7 mouse cellular contexts compared by ENCODE assay signal in the genomic region with DNA sequence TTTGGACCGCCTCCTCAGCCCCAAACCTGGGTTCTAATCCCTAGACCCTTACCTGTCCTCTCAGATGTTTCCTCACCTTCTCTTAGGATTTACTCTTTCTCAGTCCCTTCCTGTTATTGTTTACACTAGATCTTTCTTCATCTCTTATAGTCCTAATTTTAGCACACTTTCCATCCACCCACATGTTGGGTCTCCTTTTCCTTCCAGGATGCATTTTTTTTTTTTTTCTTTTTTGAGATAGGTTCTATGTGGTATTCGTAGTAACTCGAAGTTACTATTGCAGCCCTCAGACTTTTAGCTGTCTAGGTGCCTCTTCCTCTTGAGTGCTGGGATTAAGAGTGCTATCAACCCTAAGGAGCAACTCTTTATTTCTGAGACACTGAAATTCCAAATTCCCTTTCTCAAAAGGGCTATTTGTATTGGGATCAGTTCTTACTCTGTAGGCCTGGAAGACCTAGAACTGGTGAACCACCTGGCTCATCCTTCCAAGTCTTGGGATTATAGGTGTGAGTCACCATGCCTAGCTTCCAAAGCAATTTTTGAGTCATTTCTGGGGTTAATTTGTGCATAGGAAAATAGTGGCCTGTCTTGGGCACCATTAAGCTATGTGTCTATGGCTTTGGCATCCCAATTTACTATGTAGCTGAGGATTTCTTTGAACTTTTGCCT. TPM values are rescaled to one million over a fixed set of nuclear protein-coding genes. Genes with fewer than 3 reads are reported as not detected.
A peak's percentile ranks its signal among the peaks of the same experiment; 100 is the strongest.
DNase-seq lines count a peak whose midpoint lies in the region; ATAC-seq and TF ChIP-seq lines count a peak whose summit lies in the region.

No protein-coding gene starts in this region.

- peaks cover 18% of the 10 kb centered on the region for H3K4me1 ChIP-seq in lung, postnatal 0 days (ENCODE audit: insufficient read depth, low read depth, low read length)
- peaks cover 55% of the 10 kb centered on the region for H3K4me1 ChIP-seq in forebrain, embryonic 10.5 days
- peaks cover 42% of the 10 kb centered on the region for H3K4me1 ChIP-seq in limb, embryonic 12.5 days (replicated peaks)
- peaks cover 15% of the 10 kb centered on the region; the same call in 1 of the 2 replicates for H3K4me1 ChIP-seq in stomach, embryonic 15.5 days

- ATAC-seq in lung, postnatal 0 days: no peak
- no peak for ATAC-seq in limb, embryonic 12.5 days (ENCODE audit: insufficient number of reproducible peaks, insufficient read depth, low FRiP score, low TSS enrichment, low read depth)
- no peak for ATAC-seq in stomach, embryonic 15.5 days (ENCODE audit: insufficient read depth, low FRiP score, low read depth)

- peak overlapping the region; percentile 99 for H3K27ac ChIP-seq in lung, postnatal 0 days (ENCODE audit: low read length)
- H3K27ac ChIP-seq in forebrain, embryonic 10.5 days: peak overlapping the region; percentile 99
- peak overlapping the region; percentile 99 for H3K27ac ChIP-seq in limb, embryonic 12.5 days
- peak overlapping the region; percentile 98 for H3K27ac ChIP-seq in stomach, embryonic 15.5 days

- peaks cover 16% of the 10 kb centered on the region; the same call in 1 of the 2 replicates for H3K36me3 ChIP-seq in lung, postnatal 0 days (ENCODE audit: insufficient read depth, low read length)
- peaks cover 46% of the 10 kb centered on the region for H3K36me3 ChIP-seq in forebrain, embryonic 10.5 days (replicated peaks)
- H3K36me3 ChIP-seq in limb, embryonic 12.5 days: peaks cover 48% of the 10 kb centered on the region
- H3K36me3 ChIP-seq in stomach, embryonic 15.5 days: peaks cover 36% of the 10 kb centered on the region

- no peak for DNase-seq in lung, postnatal 0 days (ENCODE audit: low spot score)
- DNase-seq in lung, postnatal 25 days (ENCODE audit: low spot score): no peak
- no peak for DNase-seq in forebrain, embryonic 10.5 days (ENCODE audit: extremely low spot score, low spot score)
- no peak for DNase-seq in gastrocnemius, adult 18-20 months (ENCODE audit: low spot score)
- DNase-seq in kidney, postnatal 4 days: no peak

- H3K4me3 ChIP-seq in lung, postnatal 0 days (ENCODE audit: low read depth, low read length): peak overlapping the region; percentile 89
- H3K4me3 ChIP-seq in forebrain, embryonic 10.5 days: peak overlapping the region; percentile 79
- peak overlapping the region; percentile 80 for H3K4me3 ChIP-seq in limb, embryonic 12.5 days (replicated peaks)
- peak overlapping the region; percentile 67 for H3K4me3 ChIP-seq in stomach, embryonic 15.5 days (replicated peaks)

- H3K4me2 ChIP-seq in lung, postnatal 0 days (replicated peaks; ENCODE audit: low read depth, low read length): peak overlapping the region; percentile 54
- H3K4me2 ChIP-seq in limb, embryonic 12.5 days: peak overlapping the region; percentile 52
- H3K4me2 ChIP-seq in stomach, embryonic 15.5 days: peak overlapping the region; percentile 47

- peak overlapping the region; percentile 85 for H3K9ac ChIP-seq in lung, postnatal 0 days (replicated peaks; ENCODE audit: low read depth)
- H3K9ac ChIP-seq in limb, embryonic 12.5 days (replicated peaks): peak overlapping the region; percentile 97
- no peak overlapping the region for H3K9ac ChIP-seq in stomach, embryonic 15.5 days

- TF ChIP-seq EP300 in lung, postnatal 0 days (IDR thresholded peaks at IDR 0.05): no peak

- H3K27me3 ChIP-seq in lung, postnatal 0 days (replicated peaks; ENCODE audit: insufficient read depth, low read length): no peaks in the 10 kb centered on the region
- H3K27me3 ChIP-seq in forebrain, embryonic 10.5 days (ENCODE audit: poor library complexity, severe bottlenecking): no peaks in the 10 kb centered on the region
- H3K27me3 ChIP-seq in limb, embryonic 12.5 days: no peaks in the 10 kb centered on the region
- H3K27me3 ChIP-seq in stomach, embryonic 15.5 days (replicated peaks): no peaks in the 10 kb centered on the region

- WGBS in lung, postnatal 0 days: 6% methylated on average over 3 of the region's 3 CpGs
- 37% methylated on average over 3 of the region's 3 CpGs for whole genome bisulfite sequencing in forebrain, embryonic 10.5 days
- 31% methylated on average over 3 of the region's 3 CpGs for WGBS in limb, embryonic 12.5 days
- 14% methylated on average over 3 of the region's 3 CpGs for WGBS in stomach, embryonic 15.5 days

- no peak for TF ChIP-seq CTCF in lung, postnatal 0 days (IDR thresholded peaks at IDR 0.05)

- H3K9me3 ChIP-seq in lung, postnatal 0 days (ENCODE audit: low read length): no peaks in the 10 kb centered on the region
- H3K9me3 ChIP-seq in forebrain, embryonic 10.5 days: no peaks in the 10 kb centered on the region; the same call in 1 of the 2 replicates
- no peaks in the 10 kb centered on the region; the same call in 1 of the 2 replicates for H3K9me3 ChIP-seq in limb, embryonic 12.5 days
- no peaks in the 10 kb centered on the region for H3K9me3 ChIP-seq in stomach, embryonic 15.5 days

RNA-seq across cellular contexts. Expression of a gene that starts 1.1 kb away (rescaled TPM):
- 7.3 and 8.6 TPM in 2 replicates for polyA plus RNA-seq in lung, postnatal 0 days (2015; fragmentation: Nextera tagmentation; extraction: Ambion mirVana)
- 9.7 and 9.9 TPM in 2 replicates for polyA plus RNA-seq in forebrain, embryonic 10.5 days (2016; fragmentation: Nextera tagmentation; extraction: Ambion mirVana)
- 11.1 and 12.1 TPM in 2 replicates for polyA plus RNA-seq in limb, embryonic 12.5 days (2016; fragmentation: Nextera tagmentation; extraction: Ambion mirVana)
- polyA plus RNA-seq in stomach, embryonic 15.5 days (2015; fragmentation: Nextera tagmentation; extraction: Ambion mirVana): 9.6 and 9.7 TPM in 2 replicates
- total RNA-seq in gastrocnemius, adult 18-20 months (2021): 10 to 100 TPM; 16.1 to 19.3 TPM

RNA-seq across cellular contexts. Expression of a gene that starts 38.1 kb away (rescaled TPM):
- 8.3 and 11.0 TPM in 2 replicates for polyA plus RNA-seq in lung, postnatal 0 days (2015; fragmentation: Nextera tagmentation; extraction: Ambion mirVana)
- polyA plus RNA-seq in forebrain, embryonic 10.5 days (2016; fragmentation: Nextera tagmentation; extraction: Ambion mirVana): 0.33 TPM in 1 of 2 replicates, not detected in the other
- polyA plus RNA-seq in limb, embryonic 12.5 days (2016; fragmentation: Nextera tagmentation; extraction: Ambion mirVana): 0.48 TPM in 1 of 2 replicates, not detected in the other
- 0.90 and 1.3 TPM in 2 replicates for polyA plus RNA-seq in stomach, embryonic 15.5 days (2015; fragmentation: Nextera tagmentation; extraction: Ambion mirVana)
- 10 to 100 TPM; 11.1 to 17.7 TPM for total RNA-seq in gastrocnemius, adult 18-20 months (2021)

RNA-seq across cellular contexts. Expression of a gene that starts 40.1 kb away (rescaled TPM):
- not detected in 2 replicates for polyA plus RNA-seq in lung, postnatal 0 days (2015; fragmentation: Nextera tagmentation; extraction: Ambion mirVana)
- polyA plus RNA-seq in forebrain, embryonic 10.5 days (2016; fragmentation: Nextera tagmentation; extraction: Ambion mirVana): 0.25 and 0.42 TPM in 2 replicates
- 3.1 and 4.3 TPM in 2 replicates for polyA plus RNA-seq in limb, embryonic 12.5 days (2016; fragmentation: Nextera tagmentation; extraction: Ambion mirVana)
- polyA plus RNA-seq in stomach, embryonic 15.5 days (2015; fragmentation: Nextera tagmentation; extraction: Ambion mirVana): 1.0 and 1.1 TPM in 2 replicates
- not detected for total RNA-seq in gastrocnemius, adult 18-20 months (2021)

RNA-seq across cellular contexts. Expression of a gene that starts 51.8 kb away (rescaled TPM):
- 110 and 128 TPM in 2 replicates for polyA plus RNA-seq in lung, postnatal 0 days (2015; fragmentation: Nextera tagmentation; extraction: Ambion mirVana)
- 70.7 and 74.6 TPM in 2 replicates for polyA plus RNA-seq in forebrain, embryonic 10.5 days (2016; fragmentation: Nextera tagmentation; extraction: Ambion mirVana)
- polyA plus RNA-seq in limb, embryonic 12.5 days (2016; fragmentation: Nextera tagmentation; extraction: Ambion mirVana): 66.1 and 68.1 TPM in 2 replicates
- polyA plus RNA-seq in stomach, embryonic 15.5 days (2015; fragmentation: Nextera tagmentation; extraction: Ambion mirVana): 119 and 120 TPM in 2 replicates
- 10 to 100 TPM; 20.4 to 23.2 TPM for total RNA-seq in gastrocnemius, adult 18-20 months (2021)

RNA-seq across cellular contexts. Expression of a gene that starts 56.5 kb away (rescaled TPM):
- 16.2 and 17.0 TPM in 2 replicates for polyA plus RNA-seq in lung, postnatal 0 days (2015; fragmentation: Nextera tagmentation; extraction: Ambion mirVana)
- polyA plus RNA-seq in forebrain, embryonic 10.5 days (2016; fragmentation: Nextera tagmentation; extraction: Ambion mirVana): 141 and 144 TPM in 2 replicates
- polyA plus RNA-seq in limb, embryonic 12.5 days (2016; fragmentation: Nextera tagmentation; extraction: Ambion mirVana): 95.6 and 99.6 TPM in 2 replicates
- 55.9 and 67.0 TPM in 2 replicates for polyA plus RNA-seq in stomach, embryonic 15.5 days (2015; fragmentation: Nextera tagmentation; extraction: Ambion mirVana)
- 10 to 100 TPM in 1 of 2 experiments, 1 to 10 TPM in 1; 6.6 to 11.4 TPM for total RNA-seq in gastrocnemius, adult 18-20 months (2021)
